Mouse (Mus musculus): ENCODE data around the gene Hist1h2ag. TPM values are rescaled to one million over a fixed set of nuclear protein-coding genes. Genes with fewer than 3 reads are reported as not detected.

Gene Hist1h2ag
- polyA plus RNA-seq, 1 experiment from 2014 or later, result 25.3 TPM

DNA sequence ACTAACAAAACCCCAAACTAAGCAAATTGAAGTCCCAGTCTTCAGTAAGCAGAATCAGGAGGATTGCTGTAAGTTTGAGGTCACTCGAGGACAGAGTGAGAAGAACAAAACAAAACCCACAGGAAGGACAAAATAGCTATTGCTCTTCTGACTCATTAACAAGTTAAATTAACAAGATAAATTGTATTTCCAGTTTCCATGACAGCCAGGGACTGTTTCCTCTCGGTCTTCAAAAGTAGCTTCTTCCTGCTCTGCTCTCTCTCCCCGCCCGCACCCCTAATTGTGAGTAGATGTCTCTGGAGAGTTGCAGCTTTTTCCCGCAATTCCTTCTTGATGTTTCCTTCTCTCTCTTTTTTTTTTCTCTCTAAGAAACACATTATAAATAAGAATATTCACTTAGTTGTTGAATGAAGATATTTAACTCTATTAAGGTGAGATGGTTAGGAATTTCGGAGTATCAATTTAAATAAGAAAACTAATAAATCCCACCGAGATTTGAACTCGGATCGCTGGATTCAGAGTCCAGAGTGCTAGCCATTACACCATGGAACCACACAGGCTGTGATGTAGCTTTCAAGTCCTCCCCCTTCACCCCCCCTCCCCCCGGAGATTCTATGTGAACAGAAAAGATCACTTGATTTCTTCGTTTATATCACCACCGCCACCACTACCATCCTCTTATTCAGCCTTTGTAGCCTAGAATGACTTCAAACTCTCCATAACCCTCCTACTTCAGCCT, 46.5 kb downstream of the Hist1h2ag start:
- WGBS, result 7% methylated on average over 12 of the region's 12 CpGs

DNA sequence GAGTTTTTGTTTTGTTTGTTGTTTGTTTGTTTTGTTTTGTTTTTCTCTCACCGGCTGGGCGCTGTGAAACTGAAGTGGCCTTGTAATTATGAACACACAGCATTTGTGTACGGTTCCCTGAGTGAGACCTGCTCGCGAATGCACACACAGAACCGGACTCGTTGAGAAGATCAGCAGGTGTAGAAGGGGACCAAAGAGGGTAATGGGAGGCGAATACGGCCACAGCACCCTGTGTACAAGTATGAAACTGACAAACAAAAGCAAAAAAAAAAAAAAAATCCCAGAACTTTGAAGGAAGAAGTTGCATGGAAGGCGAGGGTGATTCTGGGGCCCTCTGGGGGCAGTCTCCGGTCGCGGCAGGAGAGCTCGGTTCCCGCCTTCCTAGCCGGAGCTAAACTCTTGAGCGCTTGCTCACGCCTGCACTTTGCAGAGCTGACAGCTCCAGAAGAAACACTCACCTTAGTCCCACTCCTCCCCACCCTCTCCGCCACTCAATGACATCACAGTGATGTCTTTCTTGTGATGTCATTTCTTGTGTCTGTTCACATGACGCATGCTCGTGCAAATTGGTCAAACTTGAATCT, 47.3 kb downstream of the Hist1h2ag start:
- Histone ChIP-seq H3K9me3 (replicated peaks; ENCODE audit: control insufficient read depth, low read length) (0 out of 2 replicates have a peak, but pooled peaks cover 4% of the 10 kb centered on the region), H3K4me3 (replicated peaks; ENCODE audit: low read length) (peak overlapping the region; percentile 47), H3K36me3 (ENCODE audit: control insufficient read depth, insufficient read depth, low read length) (no peaks in the 10 kb centered on the region), H3K27me3 (ENCODE audit: control insufficient read depth, insufficient read depth, low read length) (peaks cover 62% of the 10 kb centered on the region), H3K27ac (ENCODE audit: low read length) (no peak overlapping the region), H3K9ac (ENCODE audit: low read length) (peak overlapping the region; percentile 46; the same call in 1 of the 2 replicates), H3K4me2 (ENCODE audit: low read depth, low read length) (peak overlapping the region; percentile 70), H3K4me1 (ENCODE audit: control insufficient read depth, insufficient read depth, low read length) (peaks cover 12% of the 10 kb centered on the region; the same call in 1 of the 2 replicates)
- WGBS, result 1% methylated on average over 21 of the region's 21 CpGs
- ATAC-seq (ENCODE audit: insufficient read depth, low FRiP score), result peak; percentile 62; the same call in 1 of the 2 replicates

More for the DNA sequence above, 46.5 kb downstream of the Hist1h2ag start:
- H3K9ac ChIP-seq (ENCODE audit: low read length), result no peak overlapping the region
- ATAC-seq (ENCODE audit: insufficient read depth, low FRiP score), result no peak
- peak overlapping the region; percentile 70 for H3K4me2 ChIP-seq (ENCODE audit: low read depth, low read length)
- H3K4me3 ChIP-seq (replicated peaks; ENCODE audit: low read length), result peak overlapping the region; percentile 47
- peaks cover 12% of the 10 kb centered on the region; the same call in 1 of the 2 replicates for H3K4me1 ChIP-seq (ENCODE audit: control insufficient read depth, insufficient read depth, low read length)
- H3K27me3 ChIP-seq (ENCODE audit: control insufficient read depth, insufficient read depth, low read length), result peaks cover 69% of the 10 kb centered on the region
- H3K36me3 ChIP-seq (ENCODE audit: control insufficient read depth, insufficient read depth, low read length), result no peaks in the 10 kb centered on the region
- H3K27ac ChIP-seq (ENCODE audit: low read length), result no peak overlapping the region
- 0 out of 2 replicates have a peak, but pooled peaks cover 3% of the 10 kb centered on the region for H3K9me3 ChIP-seq (replicated peaks; ENCODE audit: control insufficient read depth, low read length)

DNA sequence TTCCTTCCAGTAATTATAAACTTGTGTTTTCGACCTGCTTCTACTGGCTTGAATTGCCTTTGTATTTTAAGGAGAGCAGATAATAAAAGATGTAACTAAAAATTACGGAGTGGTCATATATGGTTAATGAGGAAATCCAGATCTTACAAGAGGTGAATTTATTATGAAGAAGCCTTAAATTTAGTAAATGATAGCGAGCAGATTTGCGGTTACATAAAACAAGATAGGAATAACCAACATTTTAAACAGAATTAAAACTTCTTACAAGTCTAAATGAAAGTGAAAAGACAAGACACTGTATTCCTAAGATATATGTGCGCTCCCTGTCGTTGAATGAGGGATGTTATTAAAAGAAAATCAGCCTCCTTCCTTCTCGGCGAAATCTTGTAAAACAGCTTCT, 47.8 kb downstream of the Hist1h2ag start:
- H3K9ac ChIP-seq (ENCODE audit: low read length), result peak overlapping the region; percentile 46; the same call in 1 of the 2 replicates
- peaks cover 57% of the 10 kb centered on the region for H3K27me3 ChIP-seq (ENCODE audit: control insufficient read depth, insufficient read depth, low read length)
- H3K36me3 ChIP-seq (ENCODE audit: control insufficient read depth, insufficient read depth, low read length), result no peaks in the 10 kb centered on the region
- no peak for ATAC-seq (ENCODE audit: insufficient read depth, low FRiP score)
- peak overlapping the region; percentile 70 for H3K4me2 ChIP-seq (ENCODE audit: low read depth, low read length)
- H3K4me1 ChIP-seq (ENCODE audit: control insufficient read depth, insufficient read depth, low read length), result peaks cover 12% of the 10 kb centered on the region; the same call in 1 of the 2 replicates
- peak overlapping the region; percentile 47 for H3K4me3 ChIP-seq (replicated peaks; ENCODE audit: low read length)
- no peak overlapping the region for H3K27ac ChIP-seq (ENCODE audit: low read length)
- 6% methylated on average over 8 of the region's 8 CpGs for WGBS
- 0 out of 2 replicates have a peak, but pooled peaks cover 4% of the 10 kb centered on the region for H3K9me3 ChIP-seq (replicated peaks; ENCODE audit: control insufficient read depth, low read length)

DNA sequence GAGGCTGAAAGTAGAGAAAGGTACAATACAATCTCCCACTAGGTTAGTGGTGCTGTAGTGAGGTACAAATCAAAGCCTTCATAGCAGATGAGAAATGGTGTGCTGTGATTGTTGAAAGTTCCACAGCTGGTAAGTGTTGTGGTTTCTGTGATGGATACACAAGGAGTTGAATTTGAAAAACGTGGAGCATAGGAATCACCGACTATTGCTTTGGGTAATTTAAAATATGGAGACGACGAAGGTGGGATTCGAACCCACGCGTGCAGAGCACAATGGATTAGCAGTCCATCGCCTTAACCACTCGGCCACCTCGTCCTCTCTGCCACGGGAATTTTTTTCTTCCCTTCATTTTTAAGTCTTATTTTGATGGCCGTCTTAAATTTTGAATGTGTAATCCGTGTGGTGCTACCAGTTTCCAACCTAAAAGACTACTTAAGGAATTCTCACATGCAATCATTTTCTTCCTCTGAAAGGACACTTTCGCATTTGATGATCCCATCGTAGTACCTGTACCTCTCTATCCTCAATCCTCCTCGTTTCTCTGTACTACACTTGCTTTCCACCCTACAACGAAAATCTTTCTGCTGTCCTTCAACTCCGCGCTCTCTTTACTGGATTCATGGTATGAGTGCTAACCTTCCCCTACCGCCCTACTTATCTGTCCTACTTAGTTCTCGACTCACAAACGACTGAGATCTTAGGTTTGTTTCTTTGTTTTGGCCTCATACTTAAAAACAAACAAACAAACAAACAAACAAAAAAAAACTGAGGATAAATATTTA, 48.6 kb downstream of the Hist1h2ag start:
- 0 out of 2 replicates have a peak, but pooled peaks cover 4% of the 10 kb centered on the region for H3K9me3 ChIP-seq (replicated peaks; ENCODE audit: control insufficient read depth, low read length)
- H3K27ac ChIP-seq (ENCODE audit: low read length), result no peak overlapping the region
- H3K27me3 ChIP-seq (ENCODE audit: control insufficient read depth, insufficient read depth, low read length), result peaks cover 50% of the 10 kb centered on the region
- no peak for ATAC-seq (ENCODE audit: insufficient read depth, low FRiP score)
- H3K36me3 ChIP-seq (ENCODE audit: control insufficient read depth, insufficient read depth, low read length), result no peaks in the 10 kb centered on the region
- H3K4me3 ChIP-seq (replicated peaks; ENCODE audit: low read length), result peak overlapping the region; percentile 23; the same call in 1 of the 2 replicates
- H3K4me2 ChIP-seq (ENCODE audit: low read depth, low read length), result peak overlapping the region; percentile 39
- 4% methylated on average over 22 of the region's 22 CpGs for WGBS
- H3K9ac ChIP-seq (ENCODE audit: low read length), result no peak overlapping the region
- peaks cover 12% of the 10 kb centered on the region; the same call in 1 of the 2 replicates for H3K4me1 ChIP-seq (ENCODE audit: control insufficient read depth, insufficient read depth, low read length)

DNA sequence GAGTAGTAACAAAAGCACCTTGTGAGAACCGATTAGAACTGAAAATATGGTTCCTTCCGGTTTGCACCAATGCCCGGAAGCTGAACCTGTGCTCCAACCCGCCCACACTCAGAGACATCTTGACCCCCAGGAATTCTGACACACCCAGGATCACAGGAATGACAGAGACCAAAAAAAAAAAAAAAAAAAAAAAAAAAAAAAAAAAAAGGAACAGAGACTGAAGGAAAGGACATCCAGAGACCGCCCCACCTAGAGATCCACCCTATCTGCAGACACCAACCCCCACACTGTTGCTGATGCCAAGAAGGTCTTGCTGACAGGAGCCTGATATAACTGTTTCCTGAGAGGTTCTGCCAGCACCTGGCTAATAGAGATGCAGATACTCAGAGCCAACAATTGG, 50.2 kb downstream of the Hist1h2ag start:
- ATAC-seq (ENCODE audit: insufficient read depth, low FRiP score), result no peak

More for the DNA sequence above, 50.2 kb downstream of the Hist1h2ag start:
- H3K4me2 ChIP-seq (ENCODE audit: low read depth, low read length), result no peak overlapping the region
- 0 out of 2 replicates have a peak, but pooled peaks cover 4% of the 10 kb centered on the region for H3K9me3 ChIP-seq (replicated peaks; ENCODE audit: control insufficient read depth, low read length)
- 85% methylated on average over 5 of the region's 5 CpGs for WGBS
- H3K36me3 ChIP-seq (ENCODE audit: control insufficient read depth, insufficient read depth, low read length), result no peaks in the 10 kb centered on the region
- peaks cover 12% of the 10 kb centered on the region; the same call in 1 of the 2 replicates for H3K4me1 ChIP-seq (ENCODE audit: control insufficient read depth, insufficient read depth, low read length)
- H3K4me3 ChIP-seq (replicated peaks; ENCODE audit: low read length), result no peak overlapping the region
- H3K27me3 ChIP-seq (ENCODE audit: control insufficient read depth, insufficient read depth, low read length), result peaks cover 34% of the 10 kb centered on the region
- H3K27ac ChIP-seq (ENCODE audit: low read length), result no peak overlapping the region
- H3K9ac ChIP-seq (ENCODE audit: low read length), result no peak overlapping the region

Small RNAs within 50 kb of the gene (microRNA-seq; reads per million reads assigned to microRNA genes)
- gene Gm26300 (not detected), gene Gm44390 (0.50 reads per million), gene Gm44486 (not detected)

Other genes starting within 250 kb of the Hist1h2ag start
- 9.1 and 14.2 TPM in 2 replicates for gene Hist1h2bq, start 232.7 kb downstream of the Hist1h2ag start, polyA plus RNA-seq (2015; fragmentation: Nextera tagmentation; extraction: Ambion mirVana)
- gene Hist1h2ao, start 232.5 kb downstream of the Hist1h2ag start, polyA plus RNA-seq (2015; fragmentation: Nextera tagmentation; extraction: Ambion mirVana), result 1.5 TPM in 1 of 2 replicates, not detected in the other
- not detected in 2 replicates for gene Hist1h4m, start 231.2 kb downstream of the Hist1h2ag start, polyA plus RNA-seq (2015; fragmentation: Nextera tagmentation; extraction: Ambion mirVana)
- 13.0 and 15.5 TPM in 2 replicates for gene Hist1h4n, start 210.7 kb downstream of the Hist1h2ag start, polyA plus RNA-seq (2015; fragmentation: Nextera tagmentation; extraction: Ambion mirVana)
- gene Hist1h2ap, start 209.4 kb downstream of the Hist1h2ag start, polyA plus RNA-seq (2015; fragmentation: Nextera tagmentation; extraction: Ambion mirVana), result 1,905 and 2,657 TPM in 2 replicates
- 11.8 and 18.5 TPM in 2 replicates for gene Hist1h2br, start 209.2 kb downstream of the Hist1h2ag start, polyA plus RNA-seq (2015; fragmentation: Nextera tagmentation; extraction: Ambion mirVana)
- 5.3 and 6.2 TPM in 2 replicates for gene Zfp184, start 97.8 kb downstream of the Hist1h2ag start, polyA plus RNA-seq (2015; fragmentation: Nextera tagmentation; extraction: Ambion mirVana)
- 0.09 TPM in 1 of 2 replicates, not detected in the other for gene Pom121l2, start 61.8 kb downstream of the Hist1h2ag start, polyA plus RNA-seq (2015; fragmentation: Nextera tagmentation; extraction: Ambion mirVana)
- gene Prss16, start 33.2 kb downstream of the Hist1h2ag start, polyA plus RNA-seq (2015; fragmentation: Nextera tagmentation; extraction: Ambion mirVana), result 0.92 and 1.1 TPM in 2 replicates
- gene Hist1h2ah, start 7.4 kb downstream of the Hist1h2ag start, polyA plus RNA-seq (2015; fragmentation: Nextera tagmentation; extraction: Ambion mirVana), result 10.9 TPM in 1 of 2 replicates, not detected in the other
- 2.6 and 4.0 TPM in 2 replicates for gene Hist1h2bk, start 7.1 kb downstream of the Hist1h2ag start, polyA plus RNA-seq (2015; fragmentation: Nextera tagmentation; extraction: Ambion mirVana)
- 13.4 and 15.5 TPM in 2 replicates for gene Hist1h4i, start 1.6 kb downstream of the Hist1h2ag start, polyA plus RNA-seq (2015; fragmentation: Nextera tagmentation; extraction: Ambion mirVana)
- 5.6 and 10.3 TPM in 2 replicates for gene Hist1h2bj, start 270 bp upstream of the Hist1h2ag start, polyA plus RNA-seq (2015; fragmentation: Nextera tagmentation; extraction: Ambion mirVana)
- not detected in 2 replicates for gene Vmn1r188, start 41.5 kb upstream of the Hist1h2ag start, polyA plus RNA-seq (2015; fragmentation: Nextera tagmentation; extraction: Ambion mirVana)
- gene Vmn1r189, start 62.9 kb upstream of the Hist1h2ag start, polyA plus RNA-seq (2015; fragmentation: Nextera tagmentation; extraction: Ambion mirVana), result not detected in 2 replicates
- gene Vmn1r191, start 141.0 kb upstream of the Hist1h2ag start, polyA plus RNA-seq (2015; fragmentation: Nextera tagmentation; extraction: Ambion mirVana), result not detected in 2 replicates
- not detected in 2 replicates for gene Vmn1r192, start 148.2 kb upstream of the Hist1h2ag start, polyA plus RNA-seq (2015; fragmentation: Nextera tagmentation; extraction: Ambion mirVana)
- not detected in 2 replicates for gene Vmn1r193, start 180.2 kb upstream of the Hist1h2ag start, polyA plus RNA-seq (2015; fragmentation: Nextera tagmentation; extraction: Ambion mirVana)
- gene Vmn1r194, start 201.3 kb upstream of the Hist1h2ag start, polyA plus RNA-seq (2015; fragmentation: Nextera tagmentation; extraction: Ambion mirVana), result not detected in 2 replicates
- gene Vmn1r195, start 227.6 kb upstream of the Hist1h2ag start, polyA plus RNA-seq (2015; fragmentation: Nextera tagmentation; extraction: Ambion mirVana), result not detected in 2 replicates
- not detected in 2 replicates for gene Vmn1r196, start 247.0 kb upstream of the Hist1h2ag start, polyA plus RNA-seq (2015; fragmentation: Nextera tagmentation; extraction: Ambion mirVana)

Data from stomach, embryonic 16.5 days (tissue).